Mouse (Mus musculus) brain, embryonic 14.5 days (tissue): ENCODE measurements around the gene Tlcd2.

ENCODE experiments used
- CTCF ChIP-seq: fragments of 200-500 bp; IDR thresholded peaks from 2 replicates; pipeline ENCODE4 v1.5.1; 2012; ENCODE audit warnings: inconsistent platforms, mild to moderate bottlenecking, moderate library complexity, borderline replicate concordance; ENCODE audit not compliant: insufficient read depth, insufficient read length; ENCODE audit errors: extremely low read depth
- POLR2A ChIP-seq: fragments of 200-500 bp; IDR thresholded peaks from 2 replicates; pipeline ENCODE4 v1.6.1; 2012; ENCODE audit warnings: mild to moderate bottlenecking, inconsistent platforms, borderline replicate concordance; ENCODE audit not compliant: poor library complexity, insufficient read depth, insufficient read length, severe bottlenecking; ENCODE audit errors: extremely low read depth

GRCm38 (mm10) chr11:75494296-75495049 lies 33.0 kb downstream of the Tlcd2 start:
- TF ChIP-seq CTCF (no peak), POLR2A (no peak)
